Mouse (Mus musculus) erythroblast, embryonic 14.5 days (primary cell): ENCODE results near the gene Entpd7.

Experiments
- GATA1 ChIP-seq: IDR thresholded peaks from 2 replicates; pipeline ENCODE4 v1.6.1; 2012; ENCODE audit warnings: low read length, inconsistent platforms, mixed read lengths
- TAL1 ChIP-seq: IDR thresholded peaks from 3 replicates; pipeline ENCODE4 v1.6.1; 2012; ENCODE audit warnings: low read length, inconsistent platforms, mixed read lengths

- no peak for TF ChIP-seq GATA1
- no peak for TF ChIP-seq TAL1
Measured at GRCm38 (mm10) chr19:43697666-43698370, 8.3 kb downstream of the Entpd7 start.
